Mouse (Mus musculus): ENCODE measurements around the gene Rtl3.

Gene Rtl3

DNA sequence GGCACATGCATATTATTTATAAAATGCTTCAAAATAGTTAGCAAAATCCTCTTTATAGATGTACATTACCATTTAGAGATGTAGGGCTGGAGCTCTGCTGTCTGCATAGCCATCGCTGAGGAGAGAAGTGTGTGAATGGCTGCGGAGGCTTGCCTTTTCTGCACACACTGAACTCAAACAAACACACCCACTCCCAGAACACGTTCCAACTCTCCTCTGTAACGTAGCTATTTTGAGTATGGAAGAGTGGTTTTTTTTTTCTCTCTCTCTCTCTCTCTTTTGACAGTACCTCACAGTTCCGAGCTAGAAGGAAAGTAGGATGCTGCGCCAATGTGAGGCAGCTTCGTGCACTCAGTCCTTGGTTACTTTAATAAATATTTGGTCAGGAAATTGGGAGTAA lies at the start of gene Rtl3:
Rtl3 (minus strand) TSS at position 236 of the 400 bp plus-strand sequence.
- no peak for DNase-seq (ENCODE audit: low spot score in 2 of 2)

DNA sequence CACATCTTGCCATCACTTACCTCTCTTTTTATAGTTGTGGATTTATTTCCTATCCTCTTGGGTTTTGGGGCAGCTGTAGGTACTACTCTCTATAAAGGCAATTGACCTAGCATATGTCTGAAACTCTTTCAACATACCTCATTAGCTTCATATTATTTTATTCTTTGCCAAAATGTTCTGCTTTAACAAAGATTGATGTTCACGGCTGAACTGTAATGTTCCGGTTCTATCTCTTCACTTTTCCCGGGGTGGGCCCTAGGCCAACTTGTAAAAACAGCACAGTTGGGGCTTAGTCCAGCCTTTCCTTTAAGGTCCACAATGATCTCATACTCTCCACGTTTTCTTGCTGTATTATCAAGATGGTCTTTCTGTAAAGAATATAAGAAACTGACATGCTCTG lies 31.9 kb upstream of the Rtl3 start:
- no peak for DNase-seq (ENCODE audit: low spot score in 2 of 2)

DNA sequence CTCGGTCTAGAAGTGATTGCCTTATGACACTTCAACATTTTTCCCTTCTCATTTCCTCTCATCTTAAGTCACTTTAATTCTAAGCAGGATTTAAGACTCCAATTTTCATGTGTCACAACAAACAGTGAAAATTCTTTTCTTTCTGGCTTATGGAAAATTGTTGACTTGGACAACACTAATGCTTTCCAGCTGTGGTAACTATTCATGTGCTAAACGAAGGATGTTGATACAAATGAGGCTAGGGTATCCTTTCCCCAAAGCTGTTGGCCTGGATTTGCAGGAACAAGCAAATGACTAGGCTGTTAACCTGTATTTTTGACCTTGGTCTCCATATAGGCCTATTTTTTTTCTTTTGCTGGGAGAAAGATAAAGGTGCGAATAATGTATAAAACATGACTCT lies 31.4 kb upstream of the Rtl3 start:
- no peak for DNase-seq (ENCODE audit: low spot score in 2 of 2)

DNA sequence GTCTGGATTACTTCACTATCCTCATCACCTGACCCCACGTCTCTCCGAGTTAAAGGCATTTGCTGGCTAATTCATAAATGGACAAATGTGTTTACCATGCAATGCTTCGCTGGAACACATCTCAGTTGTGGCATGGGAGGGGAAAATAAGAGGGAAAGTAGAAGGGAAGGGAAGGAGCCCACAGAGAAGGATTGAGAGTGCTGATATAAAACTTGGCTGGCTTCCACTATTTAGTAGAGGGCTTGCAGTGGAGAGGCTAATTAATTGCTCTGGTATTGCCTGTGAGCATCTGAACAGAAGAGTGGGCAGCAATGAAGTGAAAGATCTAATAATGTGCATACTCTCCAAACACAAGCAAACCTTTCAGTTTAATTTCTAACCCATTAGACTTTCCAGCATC lies 31.0 kb upstream of the Rtl3 start:
- DNase-seq (ENCODE audit: low spot score in 2 of 2), result no peak

DNA sequence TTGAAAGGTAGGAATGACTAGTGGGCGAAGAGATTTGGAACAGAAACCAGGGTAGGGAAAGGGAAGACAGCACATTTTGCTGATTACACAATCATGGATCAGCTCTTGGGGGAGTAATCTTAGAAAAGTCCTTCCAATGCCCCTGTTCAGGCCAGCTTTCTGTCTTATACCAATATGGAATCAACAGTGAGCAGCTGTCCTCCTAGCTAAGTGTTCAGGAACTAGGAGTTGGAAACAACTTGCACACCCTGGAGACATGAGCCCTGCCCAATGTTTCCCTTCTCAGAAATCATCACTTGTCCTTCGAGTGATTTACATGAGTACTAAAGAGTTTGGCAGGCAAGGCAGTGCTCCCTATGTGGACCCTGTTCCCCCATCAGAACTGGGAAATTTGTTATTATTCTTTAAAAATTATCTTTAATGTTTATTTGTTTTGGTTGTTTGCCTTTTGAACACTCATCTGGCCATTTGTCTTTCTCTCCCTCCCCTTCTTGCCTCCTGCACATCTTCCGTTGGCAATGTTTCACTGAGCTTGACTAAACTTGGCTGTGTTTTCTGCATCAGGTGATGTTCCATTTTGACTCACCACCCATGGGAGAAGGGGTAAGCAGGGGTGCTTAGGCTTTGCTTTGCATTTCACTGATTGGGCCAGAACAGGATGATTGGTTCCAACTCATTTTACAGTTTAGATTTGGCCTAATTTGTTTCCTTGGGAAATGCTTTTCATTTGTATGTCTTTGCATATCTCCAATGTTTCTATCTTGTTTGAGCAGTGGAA lies 13.3 kb upstream of the Rtl3 start:
- no peak for DNase-seq (ENCODE audit: low spot score in 2 of 2)

DNA sequence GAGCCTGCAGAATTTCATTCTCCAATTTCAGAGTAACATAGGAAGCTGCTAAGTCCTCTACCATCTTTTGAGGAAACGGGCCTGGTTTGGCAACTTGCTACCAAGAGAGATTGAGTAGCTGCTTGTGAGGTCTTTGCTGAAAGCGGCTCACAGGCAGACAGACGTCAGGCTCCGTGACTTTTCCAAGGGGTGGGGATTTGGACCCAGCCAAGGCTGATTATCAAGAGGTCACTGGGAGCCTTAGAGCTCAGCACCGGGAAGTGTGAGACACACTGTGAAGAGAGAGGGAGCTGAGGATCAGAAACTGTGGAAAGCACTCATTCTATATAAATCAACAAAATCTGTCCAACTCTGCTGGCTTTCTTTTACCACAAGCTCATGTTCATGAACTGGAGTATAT lies 853 bp downstream of the Rtl3 start:
- DNase-seq (ENCODE audit: low spot score in 2 of 2), result no peak

DNA sequence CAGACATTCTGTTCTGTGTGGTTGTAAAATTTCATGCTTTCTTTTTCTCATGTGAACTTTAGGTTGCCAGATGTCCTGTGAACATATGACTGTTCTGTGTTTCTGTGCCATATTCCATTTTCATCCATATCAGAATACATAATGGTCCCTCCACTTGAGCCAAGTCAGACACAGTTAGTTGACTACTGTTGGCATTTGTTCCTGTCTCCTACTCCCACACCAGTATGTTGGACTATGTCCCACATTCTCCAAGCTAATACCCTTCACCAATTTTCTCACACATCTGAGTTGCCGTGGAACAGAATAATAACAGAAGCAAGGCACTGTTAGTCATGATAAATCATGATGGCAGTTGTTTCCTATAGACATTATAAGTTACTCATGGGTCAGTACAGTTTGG lies 9.9 kb downstream of the Rtl3 start:
- DNase-seq (ENCODE audit: low spot score in 2 of 2), result no peak

DNA sequence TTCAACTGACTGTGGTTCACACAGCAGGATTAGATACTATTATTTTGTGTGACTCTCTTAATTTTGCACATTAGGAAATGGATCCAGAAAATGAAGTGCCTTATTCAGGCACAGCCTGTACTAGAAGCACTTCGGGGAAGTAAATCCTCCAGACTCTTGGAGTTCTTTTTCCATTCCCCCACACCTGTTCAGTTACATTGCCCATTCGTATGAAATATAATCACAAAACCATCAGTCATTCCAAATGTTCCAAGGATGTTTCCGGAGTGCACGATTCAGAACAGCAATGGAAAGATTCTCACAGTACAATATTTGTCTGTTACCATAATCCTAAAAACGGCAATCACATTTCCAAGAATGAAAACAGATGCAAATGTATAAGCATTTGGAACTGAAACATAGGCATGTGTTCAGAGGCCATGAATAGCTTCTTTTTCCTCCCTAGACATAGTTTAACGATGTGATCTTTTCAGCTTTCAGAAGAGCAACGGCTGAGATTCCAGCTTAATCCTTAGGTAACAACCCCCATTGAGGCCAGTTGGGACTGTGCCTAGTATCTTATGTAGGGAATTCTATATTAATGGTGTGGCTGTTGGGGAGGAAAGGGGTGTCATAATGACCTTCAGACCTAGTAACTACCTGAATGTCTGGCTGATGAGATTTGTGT lies 30.8 kb downstream of the Rtl3 start:
- no peak for DNase-seq (ENCODE audit: low spot score in 2 of 2)

DNA sequence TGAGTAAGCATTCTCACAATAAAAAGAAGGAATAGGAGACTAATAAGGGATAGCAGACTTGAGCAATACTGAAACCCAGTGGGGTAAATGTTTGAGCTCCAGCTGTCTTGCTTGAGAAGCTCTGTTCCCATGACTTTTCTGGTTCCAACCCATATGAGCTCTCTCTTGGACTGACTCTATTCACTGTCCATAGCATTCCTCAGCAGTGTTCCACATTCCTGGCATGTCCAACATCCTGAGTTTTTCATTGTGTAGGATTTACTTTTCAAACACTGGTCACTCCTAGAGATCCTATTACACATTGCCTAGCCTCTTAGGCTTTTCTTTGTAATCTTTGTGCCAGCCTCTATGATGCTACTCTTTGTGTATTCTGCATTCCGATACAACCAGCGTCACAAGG lies 36.1 kb downstream of the Rtl3 start:
- DNase-seq (ENCODE audit: low spot score in 2 of 2), result no peak

DNA sequence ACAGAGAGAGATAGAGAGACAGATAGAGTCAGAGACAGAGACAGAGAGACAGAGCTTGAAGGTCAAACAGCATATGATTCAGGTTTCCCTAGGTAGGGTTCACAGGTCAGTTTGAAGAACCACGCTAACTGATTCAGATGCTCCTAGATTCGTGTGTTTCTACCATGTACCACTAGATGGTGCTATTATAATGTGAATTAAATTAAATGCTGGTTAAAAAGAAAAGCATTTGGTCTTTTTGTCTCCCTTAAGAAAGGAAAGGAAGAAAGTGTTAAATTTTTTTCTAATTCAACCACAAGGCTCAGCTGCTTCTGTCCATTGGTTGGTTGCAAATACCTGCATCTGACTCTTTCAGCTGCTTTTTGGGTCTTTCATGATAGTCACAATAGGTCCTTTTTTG lies 45.8 kb downstream of the Rtl3 start:
- DNase-seq (ENCODE audit: low spot score in 2 of 2), result no peak

All from frontal cortex, postnatal 25 days (tissue).